Mouse (Mus musculus) embryonic facial prominence, embryonic 14.5 days (tissue): ENCODE measurements around the gene Eif5a. TPM values are rescaled to one million over a fixed set of nuclear protein-coding genes. Genes with fewer than 3 reads are reported as not detected.
A peak's percentile ranks its signal among the peaks of the same experiment; 100 is the strongest.

ENCODE experiments used
- ATAC-seq: fragments of 200-750 bp; cut with Nextera tagmentation; 2 replicates; pipeline ENCODE4 v1.8.0; 2017; ENCODE audit warnings: low read depth, moderate number of reproducible peaks, moderate TSS enrichment
- DNase-seq: peaks from one replicate; pipeline ENCODE4 v3.0.0-alpha.2; 2015; ENCODE audit warnings: low spot score
- H3K27ac ChIP-seq: fragments of 300-500 bp; sonication (generic); replicated peaks from 2 replicates; pipeline ENCODE4 v1.5.1; 2014; ENCODE audit warnings: low read depth, mild to moderate bottlenecking, low read length, moderate library complexity
- H3K27me3 ChIP-seq: fragments of 300-500 bp; sonication (generic); replicated peaks from 2 replicates; pipeline ENCODE4 v1.6.1; 2014; ENCODE audit warnings: low read length; ENCODE audit not compliant: control insufficient read depth, insufficient read depth
- H3K36me3 ChIP-seq: fragments of 300-500 bp; sonication (generic); 2 replicates; pipeline ENCODE4 v1.6.1; 2014; ENCODE audit warnings: low read length, mixed read lengths; ENCODE audit not compliant: control insufficient read depth, insufficient read depth
- H3K4me1 ChIP-seq: fragments of 300-500 bp; sonication (generic); 2 replicates; pipeline ENCODE4 v1.6.1; 2014; ENCODE audit warnings: antibody characterized with exemption, low read length; ENCODE audit not compliant: control insufficient read depth, insufficient read depth
- H3K4me2 ChIP-seq: fragments of 300-500 bp; sonication (generic); 2 replicates; pipeline ENCODE4 v1.6.1; 2014; ENCODE audit warnings: low read depth, mild to moderate bottlenecking, low read length, moderate library complexity, mixed read lengths
- H3K4me3 ChIP-seq: fragments of 300-500 bp; sonication (generic); 2 replicates; pipeline ENCODE4 v1.5.1; 2014; ENCODE audit warnings: low read depth, mild to moderate bottlenecking, low read length
- H3K9ac ChIP-seq: fragments of 300-500 bp; sonication (generic); 2 replicates; pipeline ENCODE4 v1.6.1; 2014; ENCODE audit warnings: low read depth, mild to moderate bottlenecking, low read length, moderate library complexity, mixed read lengths
- H3K9me3 ChIP-seq: fragments of 300-500 bp; sonication (generic); 2 replicates; pipeline ENCODE4 v1.6.1; 2016; ENCODE audit warnings: low read length; ENCODE audit not compliant: control insufficient read depth
- WGBS: fragments of 180-500 bp; shearing (Covaris S2); extraction: QIAGEN DNeasy Blood & Tissue Kit; methylation state at CpG from one replicate; pipeline ENCODE4 v1.1.7; 2014; 5-methylcytosine and 5-hydroxymethylcytosine counted together
- polyA plus RNA-seq: library from polyadenylated mRNA; unstranded; fragments of >200 nt; fragmentation: Nextera tagmentation; extraction: Ambion mirVana; gene quantifications from 2 replicates; pipeline ENCODE4 v1.2.1, GENCODE M21; 2014

The Eif5a gene
- polyA plus RNA-seq, 1 experiment from 2014 or later: 1,503 TPM

DNA sequence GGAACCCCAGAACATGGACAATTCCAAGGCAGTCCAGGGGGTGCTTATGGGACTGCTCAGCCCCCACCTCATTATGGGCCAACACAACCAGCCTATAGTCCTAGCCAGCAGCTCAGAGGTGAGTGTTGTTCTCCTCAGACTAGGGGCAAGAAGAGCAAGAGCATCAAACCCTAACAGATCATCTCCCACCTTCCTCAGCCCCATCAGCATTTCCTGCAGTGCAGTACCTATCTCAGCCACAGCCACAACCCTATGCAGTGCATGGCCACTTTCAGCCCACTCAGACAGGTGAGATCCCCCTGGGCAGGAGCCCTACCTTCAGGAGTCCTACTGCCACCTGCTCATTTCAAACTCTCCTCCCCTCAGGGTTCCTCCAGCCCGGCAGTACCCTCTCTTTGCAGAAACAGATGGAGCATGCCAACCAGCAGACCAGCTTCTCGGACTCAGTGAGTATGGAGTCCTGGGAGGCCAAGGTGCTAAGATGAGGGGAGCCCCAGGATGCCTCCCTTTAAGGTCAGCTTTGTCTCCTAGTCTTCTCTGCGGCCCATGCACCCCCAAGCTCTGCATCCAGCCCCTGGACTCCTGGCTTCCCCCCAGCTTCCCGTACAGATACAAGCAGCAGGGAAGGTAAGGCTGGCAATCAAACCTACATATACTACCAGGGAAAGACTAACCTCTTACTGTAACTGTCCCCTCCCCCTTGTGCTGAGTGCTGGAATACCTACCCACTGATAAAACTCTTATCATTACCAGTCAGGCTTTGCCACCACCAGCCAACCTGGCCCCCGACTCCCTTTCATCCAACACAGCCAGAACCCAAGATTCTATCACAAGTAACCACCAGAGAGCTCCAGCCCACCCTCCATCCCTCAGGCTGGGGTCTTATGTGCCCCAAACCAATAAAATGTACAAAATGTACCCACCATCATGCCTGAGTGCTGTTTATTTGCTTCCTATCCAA is 5.8 kb downstream of the Eif5a start:
- Histone ChIP-seq H3K36me3 (peaks cover 73% of the 10 kb centered on the region), H3K4me1 (peaks cover 8% of the 10 kb centered on the region; the same call in 1 of the 2 replicates), H3K9ac (0 out of 2 replicates have a peak overlapping the region, but pooled peaks have one; percentile 30), H3K4me2 (0 out of 2 replicates have a peak overlapping the region, but pooled peaks have one; percentile 74), H3K4me3 (no peak overlapping the region), H3K27me3 (no peaks in the 10 kb centered on the region), H3K9me3 (no peaks in the 10 kb centered on the region), H3K27ac (no peak overlapping the region)
- DNase-seq (no peak), ATAC-seq (no peak)
- 67% methylated on average over 5 of the region's 5 CpGs for WGBS

DNA sequence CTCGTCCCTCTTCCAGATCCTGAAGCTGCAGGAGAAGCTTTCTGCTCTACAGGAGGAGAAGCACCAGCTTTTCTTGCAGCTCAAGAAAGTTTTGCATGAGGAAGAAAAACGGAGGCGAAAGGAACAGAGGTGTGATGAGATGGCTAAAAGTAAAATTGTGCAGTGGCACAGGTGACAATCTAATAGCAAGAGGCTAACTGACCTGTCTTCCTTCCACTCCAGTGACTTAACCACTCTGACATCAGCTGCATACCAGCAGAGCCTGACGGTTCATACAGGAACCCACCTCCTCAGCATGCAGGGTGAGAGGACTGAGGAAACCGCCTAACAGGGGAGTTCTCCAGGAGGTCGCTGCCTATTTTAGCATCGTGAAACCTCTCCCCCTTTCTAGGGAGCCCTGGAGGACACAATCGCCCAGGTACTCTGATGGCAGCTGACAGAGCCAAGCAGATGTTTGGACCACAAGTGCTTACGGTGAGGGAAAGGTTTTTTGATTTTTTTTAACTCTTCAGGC is 6.8 kb downstream of the Eif5a start:
- Histone ChIP-seq H3K4me1 (peaks cover 8% of the 10 kb centered on the region; the same call in 1 of the 2 replicates), H3K9ac (peak overlapping the region; percentile 82; the same call in 1 of the 2 replicates), H3K9me3 (no peaks in the 10 kb centered on the region), H3K36me3 (peaks cover 82% of the 10 kb centered on the region), H3K27me3 (no peaks in the 10 kb centered on the region), H3K4me3 (peak overlapping the region; percentile 68), H3K27ac (no peak overlapping the region), H3K4me2 (peak overlapping the region; percentile 74)
- ATAC-seq (no peak), DNase-seq (no peak)
- 33% methylated on average over 9 of the region's 9 CpGs for WGBS

DNA sequence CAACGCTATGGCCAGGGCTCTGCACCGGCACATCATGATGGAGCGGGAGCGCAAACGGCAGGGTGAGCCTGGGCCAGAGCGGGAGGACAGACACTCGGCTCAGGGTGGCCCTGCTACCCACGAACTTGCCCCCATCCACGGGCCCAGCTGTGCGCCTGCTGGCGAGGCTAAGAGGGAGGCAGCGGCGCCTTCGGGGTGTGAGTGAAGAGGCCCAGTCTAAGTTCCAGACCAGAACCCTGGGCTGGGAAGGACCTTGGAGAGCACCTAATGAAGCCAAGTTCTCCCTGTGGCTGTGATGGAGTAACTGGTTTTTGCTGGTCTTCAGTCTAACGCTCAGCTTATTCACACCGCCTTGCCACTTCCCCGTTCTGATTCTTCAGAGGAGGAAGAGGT is 7.4 kb downstream of the Eif5a start:
- Histone ChIP-seq H3K36me3 (peaks cover 87% of the 10 kb centered on the region), H3K9ac (peak overlapping the region; percentile 82), H3K27ac (peak overlapping the region; percentile 85), H3K9me3 (no peaks in the 10 kb centered on the region), H3K4me3 (peak overlapping the region; percentile 68), H3K4me1 (peaks cover 5% of the 10 kb centered on the region; the same call in 1 of the 2 replicates), H3K27me3 (no peaks in the 10 kb centered on the region), H3K4me2 (peak overlapping the region; percentile 74)
- 2% methylated on average over 16 of the region's 17 CpGs for WGBS
- DNase-seq (no peak), ATAC-seq (no peak)

DNA sequence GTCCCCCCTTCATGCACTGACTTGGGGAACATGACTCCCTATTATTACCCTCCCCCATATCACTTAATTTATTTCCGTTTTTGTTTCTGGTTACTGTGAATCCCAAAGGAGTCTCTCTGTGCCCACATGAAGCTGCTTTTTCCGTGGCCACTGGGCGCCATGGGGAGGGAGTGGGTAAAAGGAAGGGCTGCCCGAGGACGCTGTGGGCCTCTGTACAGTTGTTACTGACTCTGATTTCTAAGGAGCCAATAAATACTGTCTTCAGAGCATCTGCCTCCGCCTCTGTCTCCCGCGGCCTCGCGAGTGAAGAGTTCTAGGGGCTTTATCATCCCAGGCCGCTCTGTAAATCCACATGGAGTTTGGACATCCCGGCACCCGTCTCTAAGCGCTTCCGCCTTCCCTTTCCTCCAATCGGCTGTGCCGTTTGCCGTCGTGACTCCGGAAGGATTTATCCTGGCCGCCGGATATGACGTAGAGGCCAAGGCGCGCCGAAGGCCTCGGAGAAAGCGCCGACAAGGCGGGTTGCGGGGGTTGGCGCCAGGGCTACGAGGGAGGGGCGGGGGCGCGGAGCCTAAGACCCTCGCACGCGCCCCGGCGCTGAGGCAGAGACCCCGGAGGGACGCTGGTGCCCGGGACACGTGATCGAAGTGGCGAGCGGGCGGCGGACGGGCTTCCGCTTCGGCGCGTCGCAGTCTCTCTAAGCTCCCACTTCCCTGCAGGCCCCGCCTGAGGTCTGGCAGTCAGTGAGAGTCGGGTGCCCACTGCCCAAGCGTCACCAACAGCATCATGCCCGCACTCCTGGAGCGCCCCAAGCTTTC is 8.0 kb downstream of the Eif5a start, which contains the start of gene Gps2:
Gene Gps2 (plus strand): TSS at position 335 of the 818 bp plus-strand sequence.
- Histone ChIP-seq H3K4me2 (peak within 1 kb of the TSS; percentile 74), H3K27ac (peak within 1 kb of the TSS; percentile 85), H3K9me3 (no peaks in the 10 kb centered on the region), H3K4me3 (peak within 1 kb of the TSS; percentile 68), H3K36me3 (peaks cover 87% of the 10 kb centered on the region), H3K4me1 (no peaks in the 10 kb centered on the region), H3K27me3 (no peaks in the 10 kb centered on the region), H3K9ac (peak within 1 kb of the TSS; percentile 82)
- DNase-seq (peak; percentile 98), ATAC-seq (peak; percentile 94)
- 2% methylated on average over 50 of the region's 61 CpGs for WGBS

DNA sequence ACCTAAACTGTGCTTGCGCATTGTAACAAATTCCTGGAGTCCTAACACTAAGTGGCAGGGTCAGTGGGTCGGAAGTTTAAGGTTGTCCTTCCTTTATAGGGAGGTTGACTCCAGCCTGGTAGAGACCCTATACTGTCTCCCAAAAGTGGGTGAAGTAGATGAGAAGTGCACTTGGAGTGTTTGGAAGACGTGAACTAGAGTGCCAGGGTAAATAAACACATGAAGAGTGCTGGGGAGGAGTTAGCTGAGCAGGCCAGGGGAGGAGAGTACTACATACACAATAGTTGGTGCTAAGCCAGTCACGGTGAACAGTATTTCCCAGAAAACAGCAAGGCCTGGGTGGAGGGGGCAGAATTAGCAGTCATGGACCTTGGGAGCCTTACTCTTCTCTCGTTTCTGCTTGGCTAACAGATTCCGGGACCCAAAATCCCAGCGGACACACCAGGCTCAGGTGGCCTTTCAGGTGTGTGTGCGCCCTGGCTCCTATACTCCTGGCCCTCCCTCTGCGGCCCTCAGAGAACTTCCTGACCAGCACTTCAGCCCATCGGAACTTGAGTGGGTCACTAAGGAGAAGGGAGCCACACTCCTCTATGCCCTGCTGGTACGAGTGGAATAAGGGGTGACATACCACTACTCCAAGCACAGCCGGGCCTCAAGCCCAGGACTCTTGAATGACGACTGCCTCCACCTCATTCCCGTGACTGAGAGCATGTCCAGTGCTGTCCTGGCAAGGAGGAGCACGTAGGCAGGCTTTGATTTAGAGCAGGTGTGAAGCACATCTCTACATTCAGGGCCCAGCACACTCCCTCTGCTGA is 8.8 kb downstream of the Eif5a start:
- peaks cover 87% of the 10 kb centered on the region for H3K36me3 ChIP-seq
- ATAC-seq: no peak

DNA sequence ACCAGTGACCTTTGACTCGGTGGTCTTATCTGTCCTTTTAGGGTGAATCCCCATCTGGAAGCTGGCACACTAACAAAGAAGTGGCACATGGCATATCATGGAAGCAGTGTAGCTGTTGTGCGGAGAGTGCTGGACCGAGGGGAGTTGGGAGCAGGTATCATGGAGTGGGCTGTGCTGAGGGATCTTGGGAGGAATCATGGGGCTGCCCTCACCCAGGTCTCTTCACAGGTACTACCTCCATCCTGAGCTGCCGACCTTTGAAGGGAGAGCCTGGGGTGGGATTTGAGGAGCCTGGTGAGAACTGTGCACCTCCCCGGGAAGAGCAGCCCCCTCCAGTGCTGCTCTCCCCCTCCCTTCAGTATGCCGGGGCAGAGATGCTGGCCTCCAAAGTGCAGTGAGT is 10.1 kb downstream of the Eif5a start:
- H3K4me2 ChIP-seq: no peak overlapping the region
- no peaks in the 10 kb centered on the region for H3K9me3 ChIP-seq
- no peak overlapping the region for H3K9ac ChIP-seq
- no peaks in the 10 kb centered on the region for H3K4me1 ChIP-seq
- no peaks in the 10 kb centered on the region for H3K27me3 ChIP-seq
- H3K27ac ChIP-seq: no peak overlapping the region
- no peak for DNase-seq
- ATAC-seq: no peak
- peaks cover 87% of the 10 kb centered on the region for H3K36me3 ChIP-seq
- 89% methylated on average over 5 of the region's 6 CpGs for WGBS
- no peak overlapping the region for H3K4me3 ChIP-seq

More for the DNA sequence above, 8.8 kb downstream of the Eif5a start:
- 78% methylated on average over 15 of the region's 15 CpGs for WGBS
- no peaks in the 10 kb centered on the region for H3K27me3 ChIP-seq
- H3K27ac ChIP-seq: no peak overlapping the region
- DNase-seq: no peak
- H3K9ac ChIP-seq: peak overlapping the region; percentile 82
- no peaks in the 10 kb centered on the region for H3K9me3 ChIP-seq
- peak overlapping the region; percentile 68 for H3K4me3 ChIP-seq
- peak overlapping the region; percentile 74 for H3K4me2 ChIP-seq
- no peaks in the 10 kb centered on the region for H3K4me1 ChIP-seq

DNA sequence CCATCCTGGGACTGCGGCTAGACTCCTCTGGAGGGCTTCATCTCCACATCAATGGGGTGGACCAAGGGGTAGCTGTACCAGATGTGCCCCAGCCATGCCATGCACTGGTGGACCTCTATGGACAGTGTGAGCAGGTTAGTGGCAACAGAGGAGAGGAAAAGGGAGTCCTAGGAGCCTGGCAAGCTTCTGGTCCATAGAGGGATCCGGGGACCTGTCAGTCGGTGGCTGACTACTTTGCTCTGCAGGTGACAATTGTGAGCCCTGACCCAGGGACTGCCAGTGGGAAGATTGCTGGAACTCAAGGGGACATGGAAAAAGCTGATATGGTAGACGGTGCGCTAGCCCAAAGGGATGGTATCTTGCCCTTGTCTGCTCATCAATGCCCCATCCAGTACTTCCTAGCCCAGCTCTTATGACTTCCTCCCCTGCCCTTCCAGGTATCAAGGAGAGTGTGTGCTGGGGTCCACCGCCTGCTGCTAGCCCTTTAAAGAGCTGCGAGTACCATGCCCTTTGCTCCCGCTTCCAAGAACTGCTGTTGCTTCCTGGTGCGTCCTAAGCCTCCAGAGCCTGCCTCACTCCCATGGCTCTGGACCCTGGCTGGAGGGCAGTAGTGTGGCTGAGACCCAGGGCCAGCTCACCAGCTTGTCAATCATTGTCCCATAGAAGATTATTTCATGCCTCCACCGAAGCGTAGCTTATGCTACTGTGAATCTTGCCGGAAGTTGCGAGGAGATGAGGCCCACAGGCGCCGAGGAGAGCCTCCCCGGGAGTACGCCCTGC is 10.8 kb downstream of the Eif5a start:
- ATAC-seq: no peak
- H3K9me3 ChIP-seq: no peaks in the 10 kb centered on the region
- no peak overlapping the region for H3K4me3 ChIP-seq
- no peaks in the 10 kb centered on the region for H3K27me3 ChIP-seq
- H3K4me1 ChIP-seq: no peaks in the 10 kb centered on the region
- no peak overlapping the region for H3K9ac ChIP-seq
- DNase-seq: no peak
- WGBS: 88% methylated on average over 16 of the region's 17 CpGs
- H3K27ac ChIP-seq: no peak overlapping the region
- H3K4me2 ChIP-seq: no peak overlapping the region
- peaks cover 87% of the 10 kb centered on the region for H3K36me3 ChIP-seq
